Mouse (Mus musculus) embryo, embryonic 11.5 days (tissue): Measurements from ENCODE around the gene Ugt1a10.
"Not testable (repeated sequence)": the region's sequence is repeated elsewhere in the genome, so short reads cannot be mapped to it uniquely, and the experiment has no call there.

Experiments
- DNase-seq: peaks from one replicate; pipeline ENCODE4 v3.0.0-alpha.2; 2012; ENCODE audit warnings: low read depth, low spot score

Ugt1a10 gene

GRCm38 (mm10) chr1:88055088-88055487, at the start of gene Ugt1a10:
Ugt1a10 (plus strand) TSS chr1:88055388.
- DNase-seq, result no peak

DNA sequence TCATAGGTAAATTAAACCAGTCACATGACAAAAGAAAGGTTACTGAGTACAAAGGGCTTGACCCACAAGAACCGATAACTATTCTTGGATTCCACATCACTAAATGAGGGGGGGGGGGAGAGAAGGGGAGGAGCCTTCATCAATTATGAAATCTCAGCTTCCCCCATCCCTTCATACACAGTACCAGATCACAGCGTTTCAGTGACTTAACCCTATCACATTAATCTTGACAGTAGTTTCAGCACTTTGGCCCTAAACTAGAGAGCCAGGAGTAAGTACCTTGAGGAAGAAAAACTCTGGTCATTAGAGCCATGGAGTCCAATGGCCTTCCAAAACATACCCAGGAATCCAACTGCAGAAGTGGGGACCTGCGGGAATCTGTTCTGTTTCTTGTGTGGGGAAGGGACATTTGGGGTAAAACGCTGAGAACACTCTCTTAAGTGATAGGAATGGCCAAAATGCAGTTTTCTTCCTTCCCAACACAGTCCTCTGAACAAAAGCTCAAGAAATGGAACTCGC, 47.4 kb upstream of the Ugt1a10 start:
- DNase-seq, result no peak

DNA sequence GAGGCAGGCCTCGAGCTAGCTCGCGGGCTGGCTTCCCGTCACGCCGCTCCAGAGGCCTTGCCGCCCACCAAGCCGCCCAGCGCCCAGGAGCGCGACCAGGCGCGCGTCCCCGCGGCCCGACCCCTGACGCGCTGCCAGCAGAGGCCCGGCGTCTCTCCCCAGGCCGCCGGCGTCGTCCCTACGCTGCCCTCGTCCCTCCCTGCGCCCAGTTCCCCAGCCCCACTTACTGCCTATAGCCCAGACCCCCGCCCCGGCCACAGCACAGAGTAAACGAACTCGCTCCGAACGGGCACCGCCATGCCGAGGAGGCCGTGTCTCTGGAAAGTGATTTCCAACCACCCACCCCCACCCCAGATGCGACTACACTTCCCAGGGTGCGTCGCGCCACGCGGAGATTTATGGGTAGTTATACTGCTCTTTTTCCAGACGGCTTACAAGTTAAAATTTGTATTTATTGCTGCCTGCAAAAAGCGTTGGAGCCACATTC, 46.9 kb upstream of the Ugt1a10 start, which contains the start of gene Usp40:
Gene Usp40 (minus strand): TSS at position 341 of the 487 bp plus-strand sequence.
- peak; percentile 75 for DNase-seq

- no peak for DNase-seq
These were observed 46.5 kb upstream of the Ugt1a10 start for GRCm38 (mm10) chr1:88008735-88009134.

DNA sequence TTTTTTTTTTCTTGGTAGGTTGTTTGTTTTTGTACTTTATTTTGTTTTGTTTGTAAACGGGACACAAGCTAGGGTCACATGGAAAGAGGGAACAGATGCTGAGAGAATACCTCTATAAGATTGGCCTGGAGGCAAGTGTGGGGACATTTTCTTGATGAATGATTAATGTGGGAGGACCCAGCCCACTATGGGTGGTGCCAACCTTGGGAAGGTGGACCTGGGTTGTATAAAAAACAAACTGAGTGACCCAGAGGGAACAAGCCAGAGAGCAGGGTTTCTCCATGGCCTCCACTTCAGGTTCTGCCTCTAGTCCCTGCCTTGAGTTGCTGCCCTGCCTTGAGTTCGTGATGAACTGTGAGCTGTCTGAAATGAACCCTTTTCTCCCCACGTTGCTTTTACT, 45.7 kb upstream of the Ugt1a10 start:
- DNase-seq, result no peak

DNA sequence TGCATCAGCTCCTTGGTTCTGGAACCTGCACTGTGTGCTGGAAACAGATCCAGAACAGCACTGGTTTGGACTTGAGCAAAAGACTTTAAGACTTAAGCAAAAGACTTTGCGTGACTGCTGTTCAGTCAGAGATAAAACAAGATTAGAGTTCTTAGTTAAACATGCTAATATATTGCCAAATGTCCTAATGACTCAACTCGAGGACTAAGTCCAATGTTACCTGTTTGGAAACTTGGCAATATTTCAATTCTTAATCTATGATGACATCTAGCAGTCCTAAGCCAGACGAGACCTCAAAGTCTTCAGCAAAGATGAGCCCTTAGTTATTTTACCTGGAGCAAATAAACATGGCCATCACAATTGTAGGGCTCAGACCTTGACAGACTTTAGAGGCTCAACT, 41.5 kb upstream of the Ugt1a10 start:
- no peak for DNase-seq

- no peak for DNase-seq
These were observed 41.0 kb upstream of the Ugt1a10 start for GRCm38 (mm10) chr1:88014194-88014593.

GRCm38 (mm10) chr1:88014671-88015070, 40.5 kb upstream of the Ugt1a10 start:
- no peak for DNase-seq

DNA sequence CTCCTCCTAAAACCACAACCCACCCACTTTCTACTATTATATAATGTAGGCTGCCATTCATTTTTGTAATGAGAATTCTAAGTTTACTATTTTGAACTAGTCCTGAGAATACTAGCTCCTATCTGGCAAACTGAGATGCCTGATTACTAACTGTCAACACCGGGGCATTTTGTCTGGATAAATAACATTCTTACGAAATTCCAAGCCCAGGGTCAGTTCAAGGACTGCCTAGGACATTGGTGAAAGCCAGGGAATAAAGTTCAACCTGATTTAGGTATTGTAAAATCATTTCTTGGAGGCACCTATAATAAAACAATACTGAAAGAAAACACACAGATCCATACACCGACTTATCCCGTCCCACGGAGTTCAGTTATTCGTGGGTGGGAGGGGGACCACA, 39.8 kb upstream of the Ugt1a10 start:
- no peak for DNase-seq

GRCm38 (mm10) chr1:88025244-88025643, 29.9 kb upstream of the Ugt1a10 start:
- not testable (repeated sequence) for DNase-seq

- DNase-seq, result not testable (repeated sequence)
These were observed 12.1 kb upstream of the Ugt1a10 start for GRCm38 (mm10) chr1:88043044-88043443.

DNA sequence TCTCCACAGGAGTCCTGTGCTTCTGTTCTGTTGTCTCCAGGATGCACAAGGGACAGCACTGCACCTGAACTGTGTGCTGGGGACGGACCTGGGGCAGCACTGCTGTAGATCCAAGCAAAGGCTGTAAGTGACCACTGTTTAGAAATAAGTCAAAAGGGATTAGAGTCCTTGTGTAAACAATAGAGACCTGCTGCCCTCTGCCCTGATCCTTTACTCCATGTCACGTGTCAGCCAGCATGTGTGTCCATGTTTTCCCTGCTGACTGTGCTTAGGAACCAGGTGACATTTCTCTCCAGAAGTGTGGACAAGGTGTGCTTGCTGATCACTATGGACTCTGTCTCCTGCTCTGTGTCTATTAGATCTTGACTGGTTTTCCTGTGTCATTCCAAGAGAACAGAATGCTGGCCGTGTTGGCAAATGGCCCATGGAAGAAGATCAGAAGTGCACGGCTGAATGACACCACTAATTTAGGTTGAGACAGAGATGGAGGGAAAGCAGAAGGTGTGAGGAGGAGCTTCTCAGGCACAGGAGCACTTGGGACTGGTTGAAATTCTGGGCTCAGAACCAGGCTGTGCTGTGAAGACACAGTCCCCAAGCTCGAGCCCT, 10.3 kb upstream of the Ugt1a10 start:
- DNase-seq, result not testable (repeated sequence)

GRCm38 (mm10) chr1:88047408-88047807, 7.8 kb upstream of the Ugt1a10 start:
- DNase-seq, result not testable (repeated sequence)

DNA sequence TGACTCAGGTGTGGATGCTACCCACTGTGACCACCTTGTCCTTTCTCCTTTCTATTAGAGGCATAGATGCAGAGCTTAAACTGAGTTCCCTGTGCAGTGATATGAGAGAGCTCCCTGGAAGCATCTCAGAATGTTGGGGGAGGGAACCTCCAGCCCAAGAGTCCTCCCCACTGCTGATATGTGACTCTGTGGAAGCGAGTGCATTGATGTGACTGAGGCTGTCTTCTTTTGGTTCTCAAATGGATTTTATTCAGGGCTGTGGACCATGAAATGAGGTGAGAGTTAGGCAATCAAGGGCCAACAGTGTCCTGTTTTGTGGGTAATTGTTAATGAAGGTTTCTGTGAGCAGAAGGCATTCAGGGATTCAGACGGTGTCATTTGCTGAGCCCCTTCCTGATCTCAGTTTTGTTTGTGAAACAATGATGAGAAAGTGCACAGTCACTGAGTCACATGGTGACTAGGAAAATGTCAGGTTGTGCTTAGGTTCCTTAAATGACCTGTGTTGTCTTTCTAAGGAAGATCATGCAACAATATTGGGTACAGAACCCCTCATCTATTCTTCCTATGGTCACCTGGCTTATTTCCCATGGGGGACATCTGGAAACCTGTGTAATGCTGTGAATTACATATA, 11.4 kb downstream of the Ugt1a10 start:
- not testable (repeated sequence) for DNase-seq

DNA sequence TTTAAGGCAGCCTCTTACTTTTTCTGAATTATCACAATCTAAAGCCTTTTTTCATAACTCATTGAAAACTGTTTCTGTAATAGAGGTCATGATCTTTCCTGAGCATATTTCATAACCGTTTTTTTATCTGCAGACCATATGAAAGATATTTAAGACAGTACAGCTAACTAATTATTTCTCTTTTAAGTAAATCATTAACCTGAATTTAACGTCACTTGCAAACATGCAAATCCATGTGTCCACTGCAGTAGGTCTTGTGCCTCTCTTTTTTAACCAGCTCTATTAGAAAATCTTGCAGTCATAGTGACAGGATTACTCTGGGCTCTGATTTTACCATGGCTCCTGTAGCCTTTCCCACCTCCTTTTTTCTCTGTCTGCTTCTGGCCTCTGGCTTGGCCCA, 15.3 kb downstream of the Ugt1a10 start, which contains the start of gene Ugt1a9:
Gene Ugt1a9 (plus strand): TSS at position 306 of the 400 bp plus-strand sequence.
- no peak for DNase-seq

- DNase-seq, result no peak
These were observed 15.7 kb downstream of the Ugt1a10 start for GRCm38 (mm10) chr1:88070902-88071301.

DNA sequence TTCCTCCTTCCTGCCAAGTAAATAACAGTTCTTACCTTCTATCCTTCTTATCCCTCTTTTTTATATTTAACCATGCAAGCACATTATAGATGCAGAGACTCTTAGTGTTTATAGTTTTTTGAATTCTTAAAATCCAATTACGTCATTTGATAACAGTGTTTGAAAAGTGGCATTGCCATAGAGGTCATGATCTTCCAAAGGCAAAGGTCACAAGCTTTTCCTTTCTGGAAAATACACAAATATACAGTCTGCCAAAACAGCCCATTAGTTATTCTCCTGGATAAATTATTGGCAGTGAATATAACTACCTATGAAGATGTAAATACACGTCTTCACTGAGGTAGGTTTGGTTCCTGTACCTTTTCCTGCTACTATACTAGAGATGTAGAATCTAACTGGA, 19.3 kb downstream of the Ugt1a10 start:
- no peak for DNase-seq

DNA sequence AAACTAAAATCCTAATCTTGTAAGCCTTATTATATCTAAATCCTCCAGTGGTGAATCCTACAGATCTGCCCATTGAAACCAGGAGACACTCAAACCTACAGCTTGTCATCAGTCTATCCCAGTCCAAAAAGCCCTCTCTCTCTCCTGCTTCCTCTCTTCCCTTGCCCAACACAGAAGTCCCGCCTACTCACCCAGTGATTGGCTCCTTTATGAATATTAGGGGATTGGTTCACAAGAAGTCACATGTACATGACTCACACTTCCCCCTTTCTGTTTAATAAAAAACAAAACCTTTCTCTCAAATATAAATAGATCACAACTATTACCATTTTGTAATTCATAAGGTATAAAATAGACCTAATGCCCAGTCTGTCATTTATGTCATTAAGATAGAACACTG, 21.9 kb downstream of the Ugt1a10 start:
- no peak for DNase-seq

GRCm38 (mm10) chr1:88081670-88082069, 26.5 kb downstream of the Ugt1a10 start:
- DNase-seq, result no peak

- no peak for DNase-seq
These were observed 30.9 kb downstream of the Ugt1a10 start for GRCm38 (mm10) chr1:88086125-88086524.

- DNase-seq, result no peak
These were observed 32.3 kb downstream of the Ugt1a10 start, which contains the start of gene Ugt1a8 for GRCm38 (mm10) chr1:88087513-88087912. Ugt1a8 (plus strand) TSS chr1:88087813.

- DNase-seq, result no peak
These were observed 37.2 kb downstream of the Ugt1a10 start for GRCm38 (mm10) chr1:88092341-88092740.

DNA sequence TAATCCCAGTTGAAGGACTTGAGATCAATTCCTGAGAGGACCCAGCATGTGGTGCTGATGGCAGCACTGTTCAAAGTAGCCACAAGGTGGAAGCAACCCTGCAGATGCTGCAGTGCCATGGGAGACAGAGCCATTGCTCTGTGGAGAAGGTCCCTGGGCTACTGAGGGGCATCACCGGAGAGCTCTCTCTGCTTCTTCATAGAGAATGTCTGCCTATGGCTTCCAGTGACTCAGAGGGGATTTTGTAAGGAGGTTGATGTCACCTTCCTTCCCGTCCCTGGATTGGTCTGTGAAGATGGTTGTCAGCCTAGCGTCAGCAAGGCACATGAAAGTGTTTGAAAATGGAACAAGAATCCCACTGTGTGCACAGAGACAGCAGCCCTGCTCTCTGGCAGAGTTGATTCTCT, 39.1 kb downstream of the Ugt1a10 start:
- not testable (repeated sequence) for DNase-seq
